Mouse (Mus musculus): ENCODE measurements around the gene Ube2g1. TPM values are rescaled to one million over a fixed set of nuclear protein-coding genes. Genes with fewer than 3 reads are reported as not detected.
"Not testable (repeated sequence)": the region's sequence is repeated elsewhere in the genome, so short reads cannot be mapped to it uniquely, and the experiment has no call there.

Ube2g1 gene
- total and polyA plus RNA-seq, 3 experiments = 14.0 to 65.0 (median 53.8) TPM

DNA sequence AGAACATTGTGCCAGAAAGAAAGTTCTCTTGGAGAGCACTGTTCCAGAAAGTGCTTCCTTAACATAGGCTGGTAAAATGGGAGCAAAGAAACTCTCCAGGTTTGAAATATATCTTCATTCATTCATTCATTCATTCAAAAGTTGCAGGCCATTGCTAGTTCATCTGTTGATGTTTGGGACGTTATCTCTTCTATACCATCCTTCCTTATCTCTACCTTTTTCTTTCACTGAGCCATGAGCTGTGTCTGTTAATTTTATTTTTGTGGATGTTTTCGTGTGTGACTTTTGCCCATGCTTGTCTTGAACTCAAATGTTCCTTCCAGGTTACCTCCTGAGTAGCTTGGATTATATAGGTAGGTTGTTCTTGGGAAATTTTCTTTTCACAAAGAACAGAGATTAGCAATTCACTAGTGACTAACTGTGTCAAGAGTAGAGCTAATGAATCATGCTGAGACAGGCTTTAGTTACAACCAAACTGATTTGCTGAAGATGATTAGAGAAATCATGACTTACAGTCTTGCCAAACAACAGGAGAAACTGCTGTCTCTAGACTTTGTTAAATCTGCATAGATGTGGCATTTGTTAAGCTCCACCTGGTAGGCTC, 89.4 kb downstream of the Ube2g1 start:
- no peak for DNase-seq
- intact Hi-C loops (cut with DNase I) = no loop called here
- H3K4me3 ChIP-seq = no peak overlapping the region

GRCm38 (mm10) chr11:72697323-72697722, 90.2 kb downstream of the Ube2g1 start:
- Histone ChIP-seq H3K27ac (no peak overlapping the region), H3K27me3 (ENCODE audit: control insufficient read depth, insufficient read depth, low read length) (no peaks in the 10 kb centered on the region), H3K79me2 (replicated peaks; ENCODE audit: control insufficient read depth, insufficient read depth, low read length) (peaks cover 14% of the 10 kb centered on the region), H3K4me3 (no peak overlapping the region), H3K36me3 (ENCODE audit: control insufficient read depth, insufficient read depth, low read length) (peaks cover 6% of the 10 kb centered on the region), H3K9ac (ENCODE audit: low read depth, low read length) (no peak overlapping the region), H3K4me1 (ENCODE audit: control insufficient read depth, insufficient read depth, low read length) (peaks cover 4% of the 10 kb centered on the region)
- intact Hi-C loops (cut with DNase I) = no loop called here
- no peak for DNase-seq
- TF ChIP-seq CTCF (IDR thresholded peaks at IDR 0.05) = no peak
- TF ChIP-seq POLR2A (IDR thresholded peaks at IDR 0.05; ENCODE audit: insufficient read depth, low read depth, low read length) = no peak
- TF ChIP-seq EP300 (IDR thresholded peaks at IDR 0.05; ENCODE audit: insufficient read depth, low read depth, low read length) = no peak

More for the DNA sequence above, 89.4 kb downstream of the Ube2g1 start:
- Histone ChIP-seq H3K27ac (no peak overlapping the region), H3K79me2 (replicated peaks; ENCODE audit: control insufficient read depth, insufficient read depth, low read length) (peaks cover 15% of the 10 kb centered on the region), H3K36me3 (ENCODE audit: control insufficient read depth, insufficient read depth, low read length) (peaks cover 13% of the 10 kb centered on the region), H3K27me3 (ENCODE audit: control insufficient read depth, insufficient read depth, low read length) (no peaks in the 10 kb centered on the region), H3K9ac (ENCODE audit: low read depth, low read length) (no peak overlapping the region), H3K4me1 (ENCODE audit: control insufficient read depth, insufficient read depth, low read length) (peaks cover 6% of the 10 kb centered on the region)
- TF ChIP-seq CTCF (IDR thresholded peaks at IDR 0.05) (no peak), EP300 (IDR thresholded peaks at IDR 0.05; ENCODE audit: insufficient read depth, low read depth, low read length) (no peak)
- 85% methylated on average over 2 of the region's 2 CpGs for WGBS

DNA sequence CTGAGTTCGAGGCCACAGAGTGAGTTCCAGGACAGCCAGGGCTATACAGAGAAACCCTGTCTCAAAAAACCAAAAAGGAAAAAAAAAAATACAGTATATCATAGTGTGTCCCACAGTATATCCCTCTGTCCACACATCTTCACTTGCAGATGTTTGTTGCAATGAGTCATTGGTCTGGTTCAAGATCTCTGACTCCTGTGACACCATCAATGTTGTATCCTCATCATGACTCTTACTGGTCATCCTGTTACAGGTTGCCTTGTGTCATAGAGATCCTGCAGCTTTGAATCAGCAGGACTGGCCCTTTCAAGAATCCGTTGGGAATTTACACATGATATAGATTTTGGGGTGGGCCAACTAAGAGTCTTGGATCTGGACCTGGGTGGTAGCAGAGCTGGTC, 98.0 kb downstream of the Ube2g1 start:
- H3K36me3 ChIP-seq (ENCODE audit: control insufficient read depth, insufficient read depth, low read length) = not testable (repeated sequence)

DNA sequence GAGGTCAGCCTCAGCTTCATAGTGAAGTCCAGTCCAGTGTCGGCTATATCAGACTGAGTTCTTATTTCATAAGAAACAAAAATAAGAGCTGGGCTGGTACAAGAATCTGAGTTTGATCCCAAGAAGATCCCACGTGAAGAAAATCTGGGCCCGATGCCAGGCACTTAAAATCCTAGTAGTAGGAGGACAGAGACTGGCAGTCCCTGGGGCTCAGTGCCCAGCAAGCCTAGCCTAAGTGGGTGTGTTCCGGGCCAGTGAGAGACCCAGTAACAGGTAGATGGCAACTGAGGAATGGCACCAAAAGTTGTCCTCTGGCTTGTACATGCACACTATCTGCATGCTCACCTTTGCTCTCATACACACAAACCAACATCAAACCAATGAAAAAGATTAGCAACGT, 105.6 kb downstream of the Ube2g1 start:
- Histone ChIP-seq H3K36me3 (ENCODE audit: control insufficient read depth, insufficient read depth, low read length) (peaks cover 7% of the 10 kb centered on the region), H3K4me3 (no peak overlapping the region), H3K27me3 (ENCODE audit: control insufficient read depth, insufficient read depth, low read length) (no peaks in the 10 kb centered on the region), H3K27ac (no peak overlapping the region), H3K79me2 (replicated peaks; ENCODE audit: control insufficient read depth, insufficient read depth, low read length) (no peaks in the 10 kb centered on the region; the same call in none of the 2 replicates), H3K4me1 (ENCODE audit: control insufficient read depth, insufficient read depth, low read length) (no peaks in the 10 kb centered on the region), H3K9ac (ENCODE audit: low read depth, low read length) (no peak overlapping the region)
- 71% methylated on average over 5 of the region's 5 CpGs for WGBS
- TF ChIP-seq POLR2A (IDR thresholded peaks at IDR 0.05; ENCODE audit: insufficient read depth, low read depth, low read length) = no peak
- no peak for TF ChIP-seq EP300 (IDR thresholded peaks at IDR 0.05; ENCODE audit: insufficient read depth, low read depth, low read length)
- TF ChIP-seq CTCF (IDR thresholded peaks at IDR 0.05) = no peak
- intact Hi-C loops (cut with DNase I) = no loop called here
- no peak for DNase-seq

More for the DNA sequence above, 98.0 kb downstream of the Ube2g1 start:
- peaks cover 14% of the 10 kb centered on the region for H3K79me2 ChIP-seq (replicated peaks; ENCODE audit: control insufficient read depth, insufficient read depth, low read length)
- intact Hi-C loops (cut with DNase I); H3K4me1 ChIP-seq (ENCODE audit: control insufficient read depth, insufficient read depth, low read length); H3K9ac ChIP-seq (ENCODE audit: low read depth, low read length); DNase-seq; H3K4me3 ChIP-seq; H3K27me3 ChIP-seq (ENCODE audit: control insufficient read depth, insufficient read depth, low read length); H3K27ac ChIP-seq: not testable (repeated sequence)
- WGBS = 78% methylated on average over 2 of the region's 2 CpGs

- 75% methylated on average over 3 of the region's 3 CpGs for WGBS
- Histone ChIP-seq H3K9ac (ENCODE audit: low read depth, low read length) (no peak overlapping the region), H3K4me3 (no peak overlapping the region), H3K4me1 (ENCODE audit: control insufficient read depth, insufficient read depth, low read length) (no peaks in the 10 kb centered on the region), H3K79me2 (replicated peaks; ENCODE audit: control insufficient read depth, insufficient read depth, low read length) (no peaks in the 10 kb centered on the region; the same call in 1 of the 2 replicates), H3K36me3 (ENCODE audit: control insufficient read depth, insufficient read depth, low read length) (peaks cover 5% of the 10 kb centered on the region), H3K27ac (no peak overlapping the region), H3K27me3 (ENCODE audit: control insufficient read depth, insufficient read depth, low read length) (no peaks in the 10 kb centered on the region)
- intact Hi-C loops (cut with DNase I) = no loop called here
- TF ChIP-seq POLR2A (IDR thresholded peaks at IDR 0.05; ENCODE audit: insufficient read depth, low read depth, low read length) = no peak
- TF ChIP-seq EP300 (IDR thresholded peaks at IDR 0.05; ENCODE audit: insufficient read depth, low read depth, low read length) = no peak
- TF ChIP-seq CTCF (IDR thresholded peaks at IDR 0.05) = no peak
- no peak for DNase-seq
Observed at GRCm38 (mm10) chr11:72718161-72718560, 111.1 kb downstream of the Ube2g1 start.

- 63% methylated on average over 2 of the region's 2 CpGs for WGBS
- intact Hi-C loops (cut with DNase I) = no loop called here
- no peak for DNase-seq
Observed at GRCm38 (mm10) chr11:72723165-72723564, 116.1 kb downstream of the Ube2g1 start.

More at GRCm38 (mm10) chr11:72723165-72723564, 116.1 kb downstream of the Ube2g1 start:
- H3K4me1 ChIP-seq (ENCODE audit: control insufficient read depth, insufficient read depth, low read length) = no peaks in the 10 kb centered on the region; the same call in 1 of the 2 replicates
- TF ChIP-seq POLR2A (IDR thresholded peaks at IDR 0.05; ENCODE audit: insufficient read depth, low read depth, low read length) (no peak), CTCF (IDR thresholded peaks at IDR 0.05) (no peak), EP300 (IDR thresholded peaks at IDR 0.05; ENCODE audit: insufficient read depth, low read depth, low read length) (no peak)
- no peaks in the 10 kb centered on the region for H3K36me3 ChIP-seq (ENCODE audit: control insufficient read depth, insufficient read depth, low read length)
- H3K27me3 ChIP-seq (ENCODE audit: control insufficient read depth, insufficient read depth, low read length) = no peaks in the 10 kb centered on the region
- no peaks in the 10 kb centered on the region for H3K79me2 ChIP-seq (replicated peaks; ENCODE audit: control insufficient read depth, insufficient read depth, low read length)
- H3K27ac ChIP-seq = no peak overlapping the region
- H3K4me3 ChIP-seq = no peak overlapping the region
- no peak overlapping the region for H3K9ac ChIP-seq (ENCODE audit: low read depth, low read length)

Data from heart, adult 2 months (tissue).